Mouse (Mus musculus) forebrain, embryonic 14.5 days (tissue): ENCODE results near the gene Eif2a. TPM values are rescaled to one million over a fixed set of nuclear protein-coding genes. Genes with fewer than 3 reads are reported as not detected.

ENCODE experiments used
- ATAC-seq: fragments of 200-750 bp; cut with Nextera tagmentation; 2 replicates; pipeline ENCODE4 v1.8.0; 2017; ENCODE audit warnings: mild to moderate bottlenecking, moderate library complexity
- DNase-seq: peaks from one replicate; pipeline ENCODE4 v3.0.0-alpha.2; 2015; ENCODE audit warnings: low spot score
- H3K27ac ChIP-seq: fragments of 300-500 bp; sonication (generic); 2 replicates; pipeline ENCODE4 v1.5.1; 2014; ENCODE audit warnings: low read depth, mild to moderate bottlenecking, control low read depth, low read length, moderate library complexity
- H3K27me3 ChIP-seq: fragments of 300-500 bp; sonication (generic); replicated peaks from 2 replicates; pipeline ENCODE4 v1.6.1; 2014; ENCODE audit warnings: low read length, control low read depth, mixed read lengths; ENCODE audit not compliant: control insufficient read depth, insufficient read depth
- H3K36me3 ChIP-seq: fragments of 300-500 bp; sonication (generic); 2 replicates; pipeline ENCODE4 v1.6.1; 2014; ENCODE audit warnings: low read length, control low read depth; ENCODE audit not compliant: control insufficient read depth, insufficient read depth
- H3K4me1 ChIP-seq: fragments of 300-500 bp; sonication (generic); 2 replicates; pipeline ENCODE4 v1.6.1; 2014; ENCODE audit warnings: antibody characterized with exemption, low read length, control low read depth; ENCODE audit not compliant: control insufficient read depth, insufficient read depth
- H3K4me2 ChIP-seq: fragments of 300-500 bp; sonication (generic); 2 replicates; pipeline ENCODE4 v1.6.1; 2014; ENCODE audit warnings: mild to moderate bottlenecking, control low read depth, low read length
- H3K4me3 ChIP-seq: fragments of 300-500 bp; sonication (generic); 2 replicates; pipeline ENCODE4 v1.5.1; 2014; ENCODE audit warnings: low read depth, low read length, control low read depth
- H3K9ac ChIP-seq: fragments of 300-500 bp; sonication (generic); 2 replicates; pipeline ENCODE4 v1.6.1; 2014; ENCODE audit warnings: mild to moderate bottlenecking, low read length, control low read depth, moderate library complexity
- H3K9me3 ChIP-seq: fragments of 300-500 bp; sonication (generic); replicated peaks from 2 replicates; pipeline ENCODE4 v1.6.1; 2016; ENCODE audit warnings: low read length, control low read depth, mixed read lengths; ENCODE audit not compliant: control insufficient read depth
- WGBS: fragments of 180-500 bp; shearing (Covaris S2); extraction: QIAGEN DNeasy Blood & Tissue Kit; methylation state at CpG from one replicate; pipeline ENCODE4 v1.1.7; 2014; 5-methylcytosine and 5-hydroxymethylcytosine counted together
- polyA plus RNA-seq: library from polyadenylated mRNA; unstranded; fragments of >200 nt; fragmentation: Nextera tagmentation; extraction: Ambion mirVana; gene quantifications from 2 replicates; pipeline ENCODE4 v1.2.1, GENCODE M21; 2014

The Eif2a gene
- polyA plus RNA-seq, 1 experiment from 2014 or later, result 56.0 TPM

- peaks cover 16% of the 10 kb centered on the region for H3K36me3 ChIP-seq
- ATAC-seq, result no peak
- 84% methylated on average over 5 of the region's 5 CpGs for WGBS
Measured at GRCm38 (mm10) chr3:58517800-58518199, 7.8 kb upstream of the Eif2a start.

GRCm38 (mm10) chr3:58518962-58519361 lies 6.7 kb upstream of the Eif2a start:
- WGBS, result 92% methylated on average over 2 of the region's 2 CpGs
- ATAC-seq, result no peak

More at GRCm38 (mm10) chr3:58517800-58518199, 7.8 kb upstream of the Eif2a start:
- Histone ChIP-seq H3K27me3 (no peaks in the 10 kb centered on the region), H3K9me3 (no peaks in the 10 kb centered on the region), H3K4me3 (no peak overlapping the region), H3K4me2 (no peak overlapping the region), H3K27ac (no peak overlapping the region), H3K9ac (no peak overlapping the region), H3K4me1 (no peaks in the 10 kb centered on the region)
- no peak for DNase-seq

GRCm38 (mm10) chr3:58519536-58519935 lies 6.1 kb upstream of the Eif2a start:
- WGBS, result 63% methylated on average over 3 of the region's 3 CpGs
- ATAC-seq (no peak), DNase-seq (no peak)

More at GRCm38 (mm10) chr3:58518962-58519361, 6.7 kb upstream of the Eif2a start:
- H3K4me2 ChIP-seq, result no peak overlapping the region
- H3K4me3 ChIP-seq, result no peak overlapping the region
- H3K36me3 ChIP-seq, result peaks cover 21% of the 10 kb centered on the region
- no peak overlapping the region for H3K27ac ChIP-seq
- no peaks in the 10 kb centered on the region for H3K9me3 ChIP-seq
- H3K9ac ChIP-seq, result no peak overlapping the region
- no peak for DNase-seq
- H3K27me3 ChIP-seq, result no peaks in the 10 kb centered on the region
- no peaks in the 10 kb centered on the region; the same call in 1 of the 2 replicates for H3K4me1 ChIP-seq

GRCm38 (mm10) chr3:58520286-58520685 lies 5.3 kb upstream of the Eif2a start:
- no peaks in the 10 kb centered on the region for H3K27me3 ChIP-seq
- no peak for DNase-seq
- no peak overlapping the region for H3K27ac ChIP-seq
- H3K36me3 ChIP-seq, result peaks cover 21% of the 10 kb centered on the region
- H3K4me1 ChIP-seq, result peaks cover 4% of the 10 kb centered on the region; the same call in 1 of the 2 replicates
- H3K9me3 ChIP-seq, result no peaks in the 10 kb centered on the region
- ATAC-seq, result no peak
- 90% methylated on average over 6 of the region's 6 CpGs for WGBS
- no peak overlapping the region for H3K4me3 ChIP-seq
- no peak overlapping the region for H3K9ac ChIP-seq
- no peak overlapping the region for H3K4me2 ChIP-seq

More at GRCm38 (mm10) chr3:58519536-58519935, 6.1 kb upstream of the Eif2a start:
- Histone ChIP-seq H3K4me1 (peaks cover 4% of the 10 kb centered on the region; the same call in 1 of the 2 replicates), H3K4me3 (no peak overlapping the region), H3K4me2 (no peak overlapping the region), H3K9me3 (no peaks in the 10 kb centered on the region), H3K27me3 (no peaks in the 10 kb centered on the region), H3K9ac (no peak overlapping the region), H3K36me3 (peaks cover 21% of the 10 kb centered on the region), H3K27ac (no peak overlapping the region)

- H3K36me3 ChIP-seq, result peaks cover 21% of the 10 kb centered on the region
- H3K27ac ChIP-seq, result no peak overlapping the region
- no peaks in the 10 kb centered on the region for H3K27me3 ChIP-seq
- peaks cover 4% of the 10 kb centered on the region; the same call in 1 of the 2 replicates for H3K4me1 ChIP-seq
- WGBS, result 89% methylated on average over 2 of the region's 2 CpGs
- ATAC-seq (no peak), DNase-seq (no peak)
- H3K4me3 ChIP-seq, result no peak overlapping the region
- H3K4me2 ChIP-seq, result no peak overlapping the region
- H3K9me3 ChIP-seq, result no peaks in the 10 kb centered on the region
- no peak overlapping the region for H3K9ac ChIP-seq
Measured at GRCm38 (mm10) chr3:58521361-58521760, 4.3 kb upstream of the Eif2a start.

GRCm38 (mm10) chr3:58523386-58523785 lies 2.2 kb upstream of the Eif2a start:
- Histone ChIP-seq H3K9me3 (no peaks in the 10 kb centered on the region), H3K36me3 (peaks cover 21% of the 10 kb centered on the region), H3K27me3 (no peaks in the 10 kb centered on the region), H3K9ac (no peak overlapping the region), H3K27ac (no peak overlapping the region), H3K4me1 (peaks cover 9% of the 10 kb centered on the region; the same call in 1 of the 2 replicates), H3K4me3 (no peak overlapping the region), H3K4me2 (no peak overlapping the region)
- no peak for ATAC-seq
- no peak for DNase-seq
- 97% methylated on average over 3 of the region's 3 CpGs for WGBS

- peak overlapping the region; percentile 52 for H3K4me2 ChIP-seq
- H3K27ac ChIP-seq, result no peak overlapping the region
- 70% methylated on average over 4 of the region's 4 CpGs for WGBS
- peak overlapping the region; percentile 73 for H3K4me3 ChIP-seq
- peak overlapping the region; percentile 86; the same call in 1 of the 2 replicates for H3K9ac ChIP-seq
- H3K9me3 ChIP-seq, result no peaks in the 10 kb centered on the region
- DNase-seq, result no peak
- H3K27me3 ChIP-seq, result no peaks in the 10 kb centered on the region
- peaks cover 21% of the 10 kb centered on the region for H3K36me3 ChIP-seq
- ATAC-seq, result no peak
- H3K4me1 ChIP-seq, result peaks cover 9% of the 10 kb centered on the region; the same call in 1 of the 2 replicates
Measured at GRCm38 (mm10) chr3:58524246-58524645, 1.4 kb upstream of the Eif2a start.

- peak; percentile 44 for ATAC-seq
- 0% methylated on average over 40 of the region's 40 CpGs for WGBS
Measured at GRCm38 (mm10) chr3:58525166-58525565, 455 bp upstream of the Eif2a start.

GRCm38 (mm10) chr3:58526408-58526737 lies 752 bp downstream of the Eif2a start:
- Histone ChIP-seq H3K4me2 (peak overlapping the region; percentile 52), H3K9me3 (no peaks in the 10 kb centered on the region), H3K27ac (no peak overlapping the region), H3K4me3 (peak overlapping the region; percentile 73), H3K27me3 (no peaks in the 10 kb centered on the region), H3K4me1 (peaks cover 9% of the 10 kb centered on the region; the same call in 1 of the 2 replicates), H3K9ac (peak overlapping the region; percentile 50), H3K36me3 (peaks cover 15% of the 10 kb centered on the region)
- ATAC-seq, result no peak
- DNase-seq, result peak; percentile 20
- WGBS, result 7% methylated on average over 4 of the region's 4 CpGs

More at GRCm38 (mm10) chr3:58525166-58525565, 455 bp upstream of the Eif2a start:
- H3K9ac ChIP-seq, result peak overlapping the region; percentile 86
- peaks cover 9% of the 10 kb centered on the region; the same call in 1 of the 2 replicates for H3K4me1 ChIP-seq
- no peaks in the 10 kb centered on the region for H3K9me3 ChIP-seq
- peak overlapping the region; percentile 73 for H3K4me3 ChIP-seq
- H3K4me2 ChIP-seq, result peak overlapping the region; percentile 52
- no peak for DNase-seq
- peaks cover 20% of the 10 kb centered on the region for H3K36me3 ChIP-seq
- H3K27ac ChIP-seq, result peak overlapping the region; percentile 89
- no peaks in the 10 kb centered on the region for H3K27me3 ChIP-seq
